Mouse (Mus musculus): ENCODE results near the gene Gm36176.

The Gm36176 gene

DNA sequence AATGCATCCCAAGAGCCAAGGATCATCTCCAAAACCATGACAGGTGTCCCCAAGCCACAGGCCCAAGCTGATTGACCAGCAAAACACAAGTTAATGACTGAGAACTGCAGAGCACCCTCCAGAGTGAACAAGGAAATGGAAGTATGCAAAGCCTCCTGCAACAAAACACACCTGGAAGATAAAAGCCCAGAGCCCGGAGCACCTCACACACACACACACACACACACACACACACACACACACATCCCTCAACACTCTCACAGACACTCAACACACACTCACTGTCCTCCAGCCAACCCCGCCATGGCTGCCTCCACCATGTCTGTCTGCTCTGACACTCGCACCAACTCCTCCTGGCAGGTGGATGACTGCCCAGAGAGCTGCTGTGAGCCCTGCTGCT is at the start of gene Gm36176:
Gene Gm36176 (plus strand): TSS at position 301 of the 400 bp plus-strand sequence.
- DNase-seq (ENCODE audit: extremely low spot score, low spot score) = no peak

DNA sequence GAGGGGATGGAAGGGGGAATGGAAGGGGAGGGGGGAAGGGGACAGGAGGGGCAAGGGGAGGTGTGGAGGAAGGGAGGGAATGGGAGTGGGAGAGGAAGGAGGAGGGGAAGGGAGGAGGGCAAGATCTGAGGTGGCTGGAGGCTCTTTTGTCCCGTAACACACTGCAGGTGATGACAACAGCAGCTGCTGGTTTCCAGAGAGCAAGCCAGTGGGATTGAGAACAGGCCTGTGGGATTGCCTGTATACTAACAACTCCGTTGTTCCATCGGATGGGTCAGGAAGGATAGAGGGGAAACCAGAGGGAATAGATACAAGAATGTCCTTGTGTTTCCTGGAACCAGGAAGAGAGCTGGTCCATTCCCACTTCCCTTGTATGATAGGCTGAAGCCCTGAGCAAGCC is 48.9 kb upstream of the Gm36176 start:
- DNase-seq (ENCODE audit: extremely low spot score, low spot score) = peak; percentile 12

DNA sequence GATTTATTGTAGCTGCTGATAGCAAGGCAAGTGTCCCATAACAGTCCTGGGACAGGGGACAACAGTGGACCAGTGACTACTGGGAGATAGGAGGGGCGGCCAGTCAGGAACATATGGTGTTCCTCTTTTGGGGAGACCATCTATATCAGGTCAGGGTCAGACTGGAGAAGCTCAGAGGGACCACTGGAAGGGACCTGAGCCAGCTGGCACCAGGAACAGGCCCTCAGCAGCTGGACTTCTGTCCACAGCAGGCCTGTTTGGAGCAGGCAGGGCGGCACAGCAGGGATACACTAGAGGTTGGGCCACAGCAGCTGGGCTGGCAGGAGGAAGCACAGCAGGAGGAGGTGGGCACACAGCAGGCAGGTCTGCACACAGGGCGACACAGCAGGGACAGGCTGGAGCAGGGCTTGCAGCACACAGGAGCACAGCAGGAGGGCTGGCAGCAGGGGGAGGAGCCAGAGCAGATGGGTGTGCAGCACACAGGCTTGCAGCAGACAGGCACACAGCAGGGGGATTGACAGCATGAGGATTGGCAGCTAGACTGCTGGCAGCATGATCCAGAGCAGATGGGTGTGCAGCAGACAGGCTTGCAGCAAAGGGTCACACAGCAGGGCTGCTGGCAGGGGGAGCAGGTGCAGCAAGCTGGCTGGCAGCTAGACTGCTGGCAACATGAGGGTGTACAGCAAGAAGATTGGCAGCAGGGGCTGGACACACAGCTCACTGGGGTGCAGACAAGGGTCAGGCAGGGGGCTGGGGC is 48.3 kb upstream of the Gm36176 start:
- DNase-seq (ENCODE audit: extremely low spot score, low spot score) = peak; percentile 12

DNA sequence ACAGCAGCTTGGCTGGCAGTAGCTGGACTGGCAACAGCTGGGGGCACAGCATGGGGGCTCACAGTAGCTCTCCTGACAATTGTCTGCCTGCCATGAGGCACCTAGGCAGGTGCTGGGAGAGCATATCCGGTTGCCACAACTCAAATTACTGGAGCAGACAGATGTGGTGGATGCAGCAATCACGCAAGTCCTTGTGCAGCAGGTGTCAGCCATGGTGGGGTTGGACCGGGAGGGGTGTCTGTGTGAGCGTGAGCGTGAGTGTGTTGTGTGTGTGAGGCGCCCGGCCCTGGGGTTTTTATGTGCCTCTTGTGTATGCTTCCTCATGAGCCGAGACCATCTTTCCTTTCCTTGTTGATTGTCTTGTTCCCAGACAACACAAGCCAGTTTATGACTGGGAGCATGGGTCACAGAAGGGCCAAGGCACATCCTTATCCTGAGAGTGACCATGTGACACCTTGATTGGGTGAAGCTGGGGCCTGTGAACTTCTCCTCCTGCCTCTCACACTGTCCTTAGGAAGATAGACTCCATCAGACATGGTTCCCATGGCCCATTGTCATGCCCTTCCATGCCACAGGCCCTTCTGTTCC is 47.6 kb upstream of the Gm36176 start, which contains the start of gene Gm19668:
Gene Gm19668 (minus strand): TSS at position 213 of the 588 bp plus-strand sequence.
- DNase-seq (ENCODE audit: extremely low spot score, low spot score) = peak; percentile 18

DNA sequence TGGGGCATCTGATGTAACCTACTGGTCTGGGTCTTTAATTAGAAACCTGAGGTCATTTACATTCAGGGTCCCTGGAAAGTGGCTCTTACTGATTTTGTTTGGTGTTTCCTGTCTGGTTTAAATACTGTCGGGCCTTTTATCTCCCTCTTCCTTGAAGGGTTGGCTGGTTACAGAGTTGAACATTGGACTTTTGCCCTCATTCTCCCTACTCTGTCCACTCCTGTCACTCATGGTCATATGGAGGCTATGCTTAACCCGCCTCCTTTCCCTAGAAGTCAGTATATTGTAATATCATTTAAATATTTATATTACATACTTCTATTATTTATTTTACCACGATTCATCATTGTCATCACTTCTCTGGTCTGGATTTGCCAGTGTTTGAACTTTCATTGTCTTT is 42.5 kb upstream of the Gm36176 start:
- no peak for DNase-seq (ENCODE audit: extremely low spot score, low spot score)

DNA sequence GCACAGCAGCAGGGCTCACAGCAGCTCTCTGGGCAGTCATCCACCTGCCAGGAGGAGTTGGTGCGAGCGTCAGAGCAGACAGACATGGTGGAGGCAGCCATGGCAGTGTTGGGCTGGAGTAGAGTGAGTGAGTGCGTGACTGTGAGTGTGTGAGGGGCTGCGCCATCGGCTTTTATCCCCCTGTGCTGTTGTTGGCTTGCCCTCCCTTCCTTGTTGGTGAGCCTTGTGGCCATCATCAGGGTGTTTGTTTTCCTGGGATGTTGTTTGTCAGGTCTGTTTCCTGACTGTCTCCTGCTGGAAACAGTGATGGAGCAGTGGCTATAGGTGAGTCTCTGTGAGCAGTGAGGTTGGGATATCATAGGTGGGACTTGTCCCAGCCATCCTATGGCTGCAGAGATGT is 34.9 kb upstream of the Gm36176 start, which contains the start of gene Gm9507:
Gene Gm9507 (minus strand): TSS at position 101 of the 400 bp plus-strand sequence.
- no peak for DNase-seq (ENCODE audit: extremely low spot score, low spot score)

DNA sequence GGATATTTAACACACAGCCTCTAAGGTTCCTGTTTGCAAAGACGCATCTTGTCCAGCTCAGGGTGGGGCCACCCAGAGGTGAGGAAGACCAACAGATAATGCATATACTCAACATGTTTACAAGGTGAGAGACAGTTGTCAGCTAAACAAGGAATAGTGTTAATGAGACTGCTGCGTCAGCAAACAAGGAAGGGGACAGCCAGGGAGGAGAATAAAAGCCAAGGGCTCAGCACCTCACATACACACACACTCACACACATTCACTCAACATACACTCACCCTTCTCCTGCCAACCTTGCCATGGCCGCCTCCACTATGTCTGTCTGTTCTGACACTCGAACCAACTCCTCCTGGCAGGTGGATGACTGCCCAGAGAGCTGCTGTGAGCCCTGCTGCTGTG is 32.2 kb upstream of the Gm36176 start, which contains the start of gene Gm2696:
Gene Gm2696 (plus strand): TSS at position 301 of the 400 bp plus-strand sequence.
- no peak for DNase-seq (ENCODE audit: extremely low spot score, low spot score)

DNA sequence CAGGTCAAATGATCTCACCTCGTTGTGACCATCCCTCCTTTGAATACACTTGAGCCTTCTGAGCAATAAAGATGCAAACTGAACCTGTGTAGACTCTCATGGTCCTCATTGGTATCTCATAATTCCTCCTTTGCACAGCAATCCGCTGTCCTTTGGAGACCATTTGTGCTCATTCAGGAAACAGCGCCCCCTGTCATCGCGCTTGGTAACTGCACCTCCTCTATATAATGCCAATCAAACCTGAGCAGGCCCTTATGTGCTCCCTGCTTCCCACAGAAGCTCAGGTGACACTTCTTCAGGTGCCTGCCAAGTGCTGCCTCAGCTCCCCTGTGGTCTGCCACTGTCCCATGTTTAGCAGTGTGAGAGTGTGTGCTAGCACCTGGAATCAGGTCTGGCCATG is 31.1 kb upstream of the Gm36176 start:
- DNase-seq (ENCODE audit: extremely low spot score, low spot score) = peak; percentile 42

DNA sequence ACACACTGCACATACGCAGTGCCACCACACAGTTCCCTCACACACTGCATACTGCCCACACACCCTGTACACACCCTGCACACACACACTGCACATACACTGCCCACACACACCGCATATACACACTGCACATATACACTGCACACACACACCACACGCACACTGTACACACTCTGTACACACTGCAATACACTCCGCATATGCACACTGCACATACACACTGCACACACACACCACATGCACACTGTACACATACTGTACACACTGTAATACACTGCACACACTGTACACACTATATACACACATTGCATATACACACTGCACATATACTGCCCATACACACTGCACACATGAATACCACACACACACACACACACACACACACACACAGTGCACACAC is 28.1 kb upstream of the Gm36176 start:
- no peak for DNase-seq (ENCODE audit: extremely low spot score, low spot score)

DNA sequence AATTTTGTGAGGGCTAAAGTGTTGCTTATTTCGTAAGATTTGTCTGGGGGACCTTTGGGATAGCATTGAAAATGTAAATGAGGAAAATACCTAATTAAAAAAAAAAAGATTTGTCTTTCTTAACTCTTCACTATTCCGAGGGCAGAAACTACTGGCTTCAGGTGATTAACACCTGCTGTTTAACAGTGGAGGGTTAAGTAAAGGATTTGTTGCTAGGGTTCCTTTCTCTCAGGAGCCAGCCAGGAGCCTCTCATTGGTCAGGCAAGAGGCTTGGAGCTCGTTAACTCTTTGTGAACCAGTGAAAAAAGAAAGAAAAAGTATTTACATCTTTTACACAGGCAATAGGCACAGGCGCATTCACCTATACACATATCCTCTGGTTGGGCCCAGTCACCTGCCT is 27.4 kb upstream of the Gm36176 start:
- no peak for DNase-seq (ENCODE audit: extremely low spot score, low spot score)

DNA sequence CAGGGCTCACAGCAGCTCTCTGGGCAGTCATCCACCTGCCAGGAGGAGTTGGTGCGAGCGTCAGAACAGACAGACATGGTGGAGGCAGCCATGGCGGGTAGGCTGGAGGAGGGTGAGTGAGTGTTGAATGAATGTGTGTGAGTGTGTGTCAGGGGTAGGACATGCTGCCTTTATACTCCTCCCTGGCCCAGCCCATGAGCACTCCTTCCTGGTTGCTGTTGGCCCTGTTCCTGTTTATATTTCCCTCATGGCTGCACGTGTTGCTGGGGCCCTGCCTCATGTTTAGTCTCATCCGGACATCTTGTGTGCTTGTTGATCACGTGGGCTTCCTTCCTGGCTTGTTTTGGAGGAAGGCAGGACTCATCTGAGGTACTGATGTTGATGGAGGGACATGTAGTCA is 19.7 kb upstream of the Gm36176 start, which contains the start of gene Krtap10-4:
Gene Krtap10-4 (minus strand): TSS at position 145 of the 400 bp plus-strand sequence.
- no peak for DNase-seq (ENCODE audit: extremely low spot score, low spot score)

DNA sequence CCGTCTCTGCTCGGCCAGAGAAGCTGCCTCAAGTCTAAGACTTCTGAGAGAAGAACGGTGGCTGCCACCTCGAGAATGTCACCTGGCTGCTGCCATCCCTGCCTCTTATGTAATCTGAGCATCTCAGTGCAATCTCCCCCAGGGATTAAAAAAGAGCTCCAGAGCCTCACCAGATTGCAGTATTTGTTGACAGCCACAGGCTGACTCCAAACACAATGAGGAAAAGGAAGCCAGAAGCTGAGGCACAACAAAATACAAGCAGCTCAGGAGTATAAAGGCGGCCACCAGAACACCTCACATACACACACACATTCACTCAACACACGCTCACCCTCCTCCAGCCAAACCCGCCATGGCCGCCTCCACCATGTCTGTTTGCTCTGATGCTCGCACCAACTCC is 11.0 kb upstream of the Gm36176 start, which contains the start of gene Krtap10-10:
Gene Krtap10-10 (plus strand): TSS at position 301 of the 400 bp plus-strand sequence.
- no peak for DNase-seq (ENCODE audit: extremely low spot score, low spot score)

DNA sequence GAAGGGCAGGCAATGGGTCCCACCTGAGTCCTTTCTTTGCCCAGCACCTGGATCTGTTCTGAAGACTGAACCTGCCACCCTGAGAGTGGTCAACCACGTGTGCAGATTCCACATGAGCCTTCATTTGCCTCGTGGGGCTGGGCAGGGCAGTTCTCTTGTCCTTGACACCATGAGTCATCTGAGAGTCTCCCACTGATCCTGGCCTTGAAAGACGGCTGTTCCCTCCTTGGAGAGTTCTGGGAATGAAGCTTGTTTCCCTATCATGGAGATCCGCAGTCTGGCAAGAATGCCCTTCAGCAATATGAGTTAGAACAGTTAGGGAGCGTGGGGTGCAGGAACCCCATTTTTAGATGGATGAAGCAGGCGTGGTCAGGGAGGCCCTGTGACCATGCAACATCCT is 7.6 kb upstream of the Gm36176 start:
- DNase-seq (ENCODE audit: extremely low spot score, low spot score) = no peak

DNA sequence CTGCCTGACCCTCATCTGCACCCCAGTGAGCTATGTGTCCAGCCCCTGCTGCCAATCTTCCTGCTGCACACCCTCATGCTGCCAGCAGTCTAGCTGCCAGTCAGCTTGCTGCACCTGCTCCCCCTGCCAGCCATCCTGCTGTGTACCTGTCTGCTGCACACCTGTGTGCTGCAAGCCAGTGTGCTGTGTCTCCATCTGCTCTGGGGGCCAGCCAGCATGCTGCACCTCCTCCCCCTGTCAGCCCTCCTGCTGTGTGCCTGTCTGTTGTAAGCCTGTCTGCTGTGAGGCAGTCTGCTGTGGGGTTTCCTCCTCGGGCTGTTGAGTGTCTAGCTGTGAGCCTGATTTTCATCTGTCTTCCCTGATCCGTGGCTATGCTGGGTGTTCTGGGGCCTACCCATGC is 358 bp downstream of the Gm36176 start:
- DNase-seq (ENCODE audit: extremely low spot score, low spot score) = no peak

DNA sequence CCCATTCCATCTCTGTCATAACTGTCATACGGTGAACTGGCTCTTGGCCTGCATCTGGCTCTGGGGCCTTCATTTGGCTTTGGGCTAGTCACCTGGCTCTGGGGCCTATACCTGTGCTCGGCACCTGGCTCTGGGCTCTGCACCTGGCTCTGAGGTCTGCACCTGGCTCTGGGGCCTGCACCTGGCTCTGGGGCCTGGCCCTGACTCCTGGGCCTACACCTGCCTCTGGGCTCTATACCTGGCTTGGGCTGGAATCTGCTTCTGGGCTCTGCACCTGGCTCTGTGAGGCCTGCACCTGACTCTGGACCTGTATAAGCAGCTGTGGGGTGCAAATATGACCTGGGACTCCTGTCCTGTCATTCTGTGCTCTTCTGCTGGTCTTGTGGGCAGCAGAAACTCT is 935 bp downstream of the Gm36176 start:
- DNase-seq (ENCODE audit: extremely low spot score, low spot score) = no peak

DNA sequence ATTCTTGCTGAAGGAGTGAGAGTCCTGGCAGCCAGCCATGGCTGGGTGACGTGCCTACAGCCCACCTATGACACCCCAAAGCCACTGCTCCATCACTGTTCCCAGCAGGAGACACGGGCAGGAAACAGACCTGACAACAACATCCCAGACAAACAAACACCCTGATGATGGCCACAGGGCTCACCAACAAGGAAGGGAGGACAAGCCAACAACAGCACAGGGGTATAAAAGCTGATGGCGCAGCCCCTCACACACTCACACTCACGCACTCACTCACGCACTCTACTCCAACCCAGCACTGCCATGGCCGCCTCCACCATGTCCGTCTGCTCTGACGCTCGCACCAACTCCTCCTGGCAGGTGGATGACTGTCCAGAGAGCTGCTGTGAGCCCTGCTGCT is 6.0 kb downstream of the Gm36176 start, which contains the start of gene Gm10318:
Gene Gm10318 (plus strand): TSS at position 301 of the 400 bp plus-strand sequence.
- DNase-seq (ENCODE audit: extremely low spot score, low spot score) = no peak

DNA sequence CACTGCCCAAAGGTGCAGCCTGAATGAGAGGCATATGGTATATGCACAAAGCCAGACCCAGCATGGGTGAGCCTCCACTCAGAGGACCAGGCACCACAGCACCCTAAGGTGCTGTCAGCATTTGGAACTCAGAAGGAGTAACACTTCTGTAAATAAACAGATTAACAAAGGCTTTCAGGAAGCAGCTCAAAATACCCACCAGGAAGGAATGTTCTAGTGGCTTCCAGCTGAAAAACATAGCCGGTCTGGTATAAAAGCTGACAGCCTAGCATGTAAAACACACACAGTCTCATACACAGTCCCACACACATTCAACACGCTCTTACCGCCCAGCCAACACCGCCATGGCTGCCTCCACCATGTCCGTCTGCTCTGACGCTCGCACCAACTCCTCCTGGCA is 15.1 kb downstream of the Gm36176 start, which contains the start of gene Gm3285:
Gene Gm3285 (plus strand): TSS at position 301 of the 400 bp plus-strand sequence.
- no peak for DNase-seq (ENCODE audit: extremely low spot score, low spot score)

DNA sequence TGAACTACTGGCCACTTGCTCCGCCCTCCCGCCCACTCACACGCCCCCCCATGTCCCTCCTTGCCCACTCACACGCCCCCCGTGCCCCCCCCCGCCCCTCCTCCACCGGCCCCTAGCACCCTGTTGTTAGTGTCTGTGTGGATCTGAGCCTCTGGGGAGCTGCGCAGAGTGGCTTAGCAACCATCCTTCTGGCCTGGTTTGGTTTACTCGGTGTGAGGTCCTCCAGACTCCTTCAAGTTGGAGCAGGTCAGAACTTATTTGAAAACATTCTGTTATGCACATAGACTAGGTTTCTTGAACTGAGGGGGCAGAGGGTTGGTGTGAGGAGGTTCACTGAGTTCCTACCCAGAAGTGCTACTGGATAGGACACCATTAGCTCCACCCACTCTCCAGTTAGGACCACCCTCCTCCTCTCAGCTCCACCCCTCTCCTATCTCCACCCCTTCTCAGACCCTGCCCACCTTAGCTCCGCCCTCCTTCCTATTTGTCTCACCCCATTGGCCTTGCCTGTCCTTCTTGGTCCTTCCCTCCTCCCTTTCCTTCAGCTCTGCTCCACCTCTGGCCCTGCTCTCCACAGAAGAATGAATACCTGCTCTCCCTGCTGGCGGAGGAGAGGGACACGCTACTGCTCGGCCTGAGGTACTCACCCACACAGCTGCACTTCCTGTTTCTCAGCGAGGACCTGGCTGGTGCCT is 17.6 kb downstream of the Gm36176 start:
- peak; percentile 35 for DNase-seq (ENCODE audit: extremely low spot score, low spot score)

DNA sequence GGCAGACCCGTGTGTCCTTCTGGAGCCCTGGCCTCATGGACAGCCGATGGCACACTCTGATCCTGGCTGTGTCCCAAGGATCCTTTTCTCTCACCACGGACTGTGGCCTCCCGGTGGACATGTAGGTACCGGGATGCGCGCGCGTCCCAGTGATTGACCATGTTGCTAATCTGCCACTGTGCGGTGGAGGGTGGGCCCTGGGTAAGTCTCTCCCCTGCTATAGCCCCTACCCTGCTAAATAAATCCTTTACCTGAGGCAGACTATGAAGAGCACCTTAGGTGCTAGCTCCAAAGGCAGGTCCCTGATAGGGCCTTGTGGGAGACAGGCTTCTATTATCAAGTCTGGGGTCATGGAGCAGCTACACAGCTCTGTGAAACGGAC is 18.1 kb downstream of the Gm36176 start:
- DNase-seq (ENCODE audit: extremely low spot score, low spot score) = no peak

DNA sequence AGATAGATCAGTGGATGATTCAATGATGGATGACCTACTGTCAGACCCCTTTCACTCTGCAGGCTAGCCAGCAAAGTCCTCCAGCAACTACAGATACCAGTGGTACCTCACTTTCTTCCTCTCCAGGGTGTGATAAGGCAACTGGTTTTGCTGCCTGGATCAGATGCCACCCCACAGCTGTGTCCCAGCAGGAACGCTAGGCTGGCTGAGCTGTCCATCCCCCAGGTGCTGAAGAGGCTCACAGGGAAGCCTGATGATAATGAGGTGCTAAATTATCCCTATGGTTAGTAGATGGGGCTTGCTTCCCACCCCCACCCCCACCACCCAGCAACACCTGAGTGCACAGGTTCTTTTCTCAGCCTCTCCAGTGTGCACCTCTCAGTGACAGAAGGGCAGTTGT is 20.9 kb downstream of the Gm36176 start:
- DNase-seq (ENCODE audit: extremely low spot score, low spot score) = no peak

DNA sequence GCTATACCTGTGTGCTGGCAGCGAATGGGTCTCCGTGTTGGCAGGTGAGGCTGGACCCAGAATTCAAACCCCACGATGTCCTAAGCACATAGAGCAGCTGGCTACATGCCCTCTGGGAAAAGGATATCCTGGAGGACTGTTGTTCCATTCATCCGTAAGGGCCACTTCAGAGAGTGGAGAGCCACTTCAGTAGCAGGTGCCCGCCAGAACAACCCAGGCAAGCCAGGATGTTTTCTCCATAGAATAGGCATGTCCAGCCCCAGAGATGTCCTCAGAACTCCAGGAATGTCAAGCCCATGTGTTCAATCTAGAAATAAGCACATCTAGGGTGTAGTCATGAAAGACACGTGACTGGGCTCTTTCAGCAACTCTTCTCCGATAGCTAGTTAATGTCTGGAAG is 23.0 kb downstream of the Gm36176 start:
- no peak for DNase-seq (ENCODE audit: extremely low spot score, low spot score)

DNA sequence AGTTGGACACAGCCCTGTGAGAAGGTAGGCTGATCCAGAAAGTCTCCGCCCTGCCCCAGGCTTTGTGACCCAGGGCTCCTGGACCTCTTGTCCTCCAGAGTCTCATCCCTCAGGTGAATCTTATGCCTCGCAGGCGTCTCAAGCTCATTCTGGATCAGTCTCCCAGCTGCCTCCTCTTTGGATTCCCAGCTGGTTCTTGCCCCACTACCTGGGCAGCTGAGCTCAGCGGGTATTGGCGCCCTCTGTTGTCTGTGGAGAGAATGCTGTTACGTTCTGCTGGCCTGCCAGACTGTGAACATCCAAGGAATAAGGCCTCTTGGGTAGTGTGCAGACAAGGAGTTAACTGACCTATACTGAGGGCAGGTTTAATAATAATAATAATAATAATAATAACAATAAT is 32.4 kb downstream of the Gm36176 start:
- no peak for DNase-seq (ENCODE audit: extremely low spot score, low spot score)
